9 mouse cellular contexts compared by ENCODE assay signal in the genomic region with DNA sequence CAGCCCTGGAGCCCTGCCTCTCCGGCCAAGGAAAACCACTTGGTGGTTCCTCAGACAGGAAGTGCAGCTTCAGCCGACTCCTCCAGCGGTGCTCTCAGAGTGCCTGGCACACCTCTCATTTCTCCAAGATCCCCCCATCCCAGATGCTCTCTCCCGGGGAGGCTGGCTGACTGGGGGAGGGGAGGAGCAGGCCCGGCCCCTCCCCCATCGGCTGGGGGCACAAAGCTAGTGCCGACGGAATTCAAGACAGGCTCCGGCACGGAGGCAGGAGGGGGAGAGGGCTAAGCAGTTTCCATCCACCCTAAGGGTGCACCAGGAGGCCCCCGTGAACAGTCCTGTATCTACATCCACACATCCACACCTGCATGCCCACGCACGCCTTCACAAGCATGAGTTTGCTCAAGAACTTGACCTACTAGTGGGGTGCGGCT. TPM values are rescaled to one million over a fixed set of nuclear protein-coding genes. Genes with fewer than 3 reads are reported as not detected.
A peak's percentile ranks its signal among the peaks of the same experiment; 100 is the strongest.
DNase-seq lines count a peak whose midpoint lies in the region; ATAC-seq lines count a peak whose summit lies in the region.
"Had no signal": no experiment of that assay in that cellular context is flagged by ENCODE, and none has a peak within 500 bp of the region (broad histone marks: within the 10 kb centered on the region; RNA-seq: fewer than 3 reads in every experiment).

No protein-coding gene starts in this region.

- DNase-seq in heart, embryonic 10.5 days (ENCODE audit: low spot score), result no peak
- DNase-seq in heart, postnatal 36 days, result no peak
- peak; percentile 78 for DNase-seq in embryo, embryonic 11 days
- no peak for DNase-seq in ovary, postnatal 14 days (ENCODE audit: low spot score)
- DNase-seq in adrenal gland, postnatal 36 days, result no peak
- DNase-seq: cerebellum, postnatal 36 days had no signal

- peak overlapping the region; percentile 76 for H3K4me3 ChIP-seq in heart, embryonic 10.5 days
- H3K4me3 ChIP-seq in hindbrain, embryonic 15.5 days, result peak overlapping the region; percentile 67
- H3K4me3 ChIP-seq in midbrain, embryonic 15.5 days, result peak overlapping the region; percentile 71

- H3K4me2 ChIP-seq in hindbrain, embryonic 15.5 days, result peak overlapping the region; percentile 88
- H3K4me2 ChIP-seq in midbrain, embryonic 15.5 days, result peak overlapping the region; percentile 93

- no peaks in the 10 kb centered on the region for H3K9me3 ChIP-seq in heart, embryonic 10.5 days
- no peaks in the 10 kb centered on the region for H3K9me3 ChIP-seq in hindbrain, embryonic 15.5 days
- H3K9me3 ChIP-seq in midbrain, embryonic 15.5 days, result no peaks in the 10 kb centered on the region

- peaks cover 89% of the 10 kb centered on the region for H3K4me1 ChIP-seq in heart, embryonic 10.5 days
- peaks cover 79% of the 10 kb centered on the region for H3K4me1 ChIP-seq in hindbrain, embryonic 15.5 days (replicated peaks)
- peaks cover 66% of the 10 kb centered on the region for H3K4me1 ChIP-seq in midbrain, embryonic 15.5 days

- H3K36me3 ChIP-seq in heart, embryonic 10.5 days, result peaks cover 14% of the 10 kb centered on the region
- H3K36me3 ChIP-seq in hindbrain, embryonic 15.5 days, result 0 out of 2 replicates have a peak, but pooled peaks cover 8% of the 10 kb centered on the region
- no peaks in the 10 kb centered on the region; the same call in 1 of the 2 replicates for H3K36me3 ChIP-seq in midbrain, embryonic 15.5 days (replicated peaks)

- peak overlapping the region; percentile 89 for H3K27ac ChIP-seq in heart, embryonic 10.5 days
- peak overlapping the region; percentile 83 for H3K27ac ChIP-seq in hindbrain, embryonic 15.5 days (replicated peaks)
- H3K27ac ChIP-seq in midbrain, embryonic 15.5 days, result peak overlapping the region; percentile 89

- 3% methylated on average over 14 of the region's 14 CpGs for WGBS in heart, embryonic 10.5 days
- WGBS in hindbrain, embryonic 15.5 days, result 4% methylated on average over 14 of the region's 14 CpGs
- 4% methylated on average over 14 of the region's 14 CpGs for whole genome bisulfite sequencing in midbrain, embryonic 15.5 days

- intact Hi-C loops in heart, postnatal 36 days (cut with DNase I), result no loop called here

- peak overlapping the region; percentile 77 for H3K9ac ChIP-seq in hindbrain, embryonic 15.5 days
- peak overlapping the region; percentile 85 for H3K9ac ChIP-seq in midbrain, embryonic 15.5 days

- peaks cover 66% of the 10 kb centered on the region for H3K27me3 ChIP-seq in heart, embryonic 10.5 days (ENCODE audit: insufficient read depth, poor library complexity, severe bottlenecking)
- H3K27me3 ChIP-seq in hindbrain, embryonic 15.5 days, result no peaks in the 10 kb centered on the region
- no peaks in the 10 kb centered on the region for H3K27me3 ChIP-seq in midbrain, embryonic 15.5 days (replicated peaks)

- no peak for ATAC-seq in hindbrain, embryonic 15.5 days (ENCODE audit: low FRiP score, low read depth)
- ATAC-seq in midbrain, embryonic 15.5 days (replicated peaks), result no peak
- no peak for ATAC-seq in erythroblast, adult 5-6 weeks (replicated peaks; ENCODE audit: low FRiP score, poor library complexity, severe bottlenecking)

RNA-seq across cellular contexts. Expression of a gene that starts 3.5 kb away (rescaled TPM):
- 4.7 and 13.2 TPM in 2 replicates for polyA plus RNA-seq in heart, embryonic 10.5 days (2016; fragmentation: Nextera tagmentation; extraction: Ambion mirVana)
- total RNA-seq in heart, postnatal 36 days (2021), result 10 to 100 TPM; 16.0 to 16.9 TPM
- 14.0 and 18.5 TPM in 2 replicates for polyA plus RNA-seq in hindbrain, embryonic 15.5 days (2015; fragmentation: Nextera tagmentation; extraction: Ambion mirVana)
- polyA plus RNA-seq in midbrain, embryonic 15.5 days (2015; fragmentation: Nextera tagmentation; extraction: Ambion mirVana), result 26.0 and 31.2 TPM in 2 replicates
- total RNA-seq in adrenal gland, postnatal 36 days (2021), result 10 to 100 TPM; 22.6 to 41.3 TPM
- total RNA-seq in erythroblast, adult 5-6 weeks (2015; ENCODE audit: low replicate concordance), result not detected in 2 replicates
- not detected in 2 replicates for total RNA-seq in erythroblast, adult 5-6 weeks (2017; ENCODE audit: low replicate concordance)

RNA-seq across cellular contexts. Expression of a gene that starts 27.3 kb away (rescaled TPM):
- 1.2 and 3.2 TPM in 2 replicates for polyA plus RNA-seq in heart, embryonic 10.5 days (2016; fragmentation: Nextera tagmentation; extraction: Ambion mirVana)
- not detected for total RNA-seq in heart, postnatal 36 days (2021)
- 2.0 and 3.6 TPM in 2 replicates for polyA plus RNA-seq in hindbrain, embryonic 15.5 days (2015; fragmentation: Nextera tagmentation; extraction: Ambion mirVana)
- polyA plus RNA-seq in midbrain, embryonic 15.5 days (2015; fragmentation: Nextera tagmentation; extraction: Ambion mirVana), result 2.1 and 2.2 TPM in 2 replicates
- not detected for total RNA-seq in adrenal gland, postnatal 36 days (2021)
- not detected in 2 replicates for total RNA-seq in erythroblast, adult 5-6 weeks (2015; ENCODE audit: low replicate concordance)
- total RNA-seq in erythroblast, adult 5-6 weeks (2017; ENCODE audit: low replicate concordance), result not detected in 2 replicates

RNA-seq across cellular contexts. Expression of a gene that starts 37.5 kb away (rescaled TPM):
- polyA plus RNA-seq in heart, embryonic 10.5 days (2016; fragmentation: Nextera tagmentation; extraction: Ambion mirVana), result 4.2 and 4.5 TPM in 2 replicates
- 10 to 100 TPM; 66.0 to 80.3 TPM for total RNA-seq in heart, postnatal 36 days (2021)
- 41.4 and 43.3 TPM in 2 replicates for polyA plus RNA-seq in hindbrain, embryonic 15.5 days (2015; fragmentation: Nextera tagmentation; extraction: Ambion mirVana)
- polyA plus RNA-seq in midbrain, embryonic 15.5 days (2015; fragmentation: Nextera tagmentation; extraction: Ambion mirVana), result 31.8 and 40.4 TPM in 2 replicates
- total RNA-seq in adrenal gland, postnatal 36 days (2021), result 1 to 10 TPM in 1 of 2 experiments, under 1 TPM in 1; 0.30 to 1.0 TPM
- total RNA-seq in erythroblast, adult 5-6 weeks (2015; ENCODE audit: low replicate concordance), result not detected in 2 replicates
- not detected in 2 replicates for total RNA-seq in erythroblast, adult 5-6 weeks (2017; ENCODE audit: low replicate concordance)

Comparison
In these comparisons a context has a peak if more than half of its experiments do, and no peak if none do; other contexts are left out.
1. RNA of a gene that starts 3.5 kb away (total RNA-seq): 22.6 to 41.3 TPM in adrenal gland, postnatal 36 days and 16.0 to 16.9 TPM in heart, postnatal 36 days; not detected in erythroblast, adult 5-6 weeks; every median in the first group is over 10 times any median in the second.
2. RNA of a gene that starts 37.5 kb away (total RNA-seq): 66.0 to 80.3 TPM in heart, postnatal 36 days; 0.30 to 1.0 TPM in adrenal gland, postnatal 36 days and not detected in erythroblast, adult 5-6 weeks; every median in the first group is over 10 times any median in the second.
3. Peak in every context shown above with its lines, with median percentiles within 50 percentile points of each other: H3K27ac ChIP-seq and H3K4me3 ChIP-seq.